Mouse (Mus musculus): Measurements from ENCODE around the gene Mmp9. TPM values are rescaled to one million over a fixed set of nuclear protein-coding genes. Genes with fewer than 3 reads are reported as not detected.

Gene Mmp9
- polyA plus RNA-seq, 1 experiment from 2014 or later, result 25.2 TPM

- ATAC-seq (ENCODE audit: low FRiP score), result no peak
- Histone ChIP-seq H3K4me3 (no peak overlapping the region), H3K4me1 (replicated peaks) (peaks cover 13% of the 10 kb centered on the region), H3K36me3 (no peaks in the 10 kb centered on the region), H3K27ac (no peak overlapping the region), H3K4me2 (no peak overlapping the region), H3K9ac (no peak overlapping the region), H3K27me3 (peaks cover 86% of the 10 kb centered on the region), H3K9me3 (no peaks in the 10 kb centered on the region)
- 30% methylated on average over 4 of the region's 4 CpGs for WGBS
These were observed 6.9 kb downstream of the Mmp9 start for GRCm38 (mm10) chr2:164947506-164947905.

GRCm38 (mm10) chr2:164947930-164948329, 7.3 kb downstream of the Mmp9 start:
- ATAC-seq (ENCODE audit: low FRiP score), result no peak
- Histone ChIP-seq H3K27ac (no peak overlapping the region), H3K36me3 (no peaks in the 10 kb centered on the region), H3K9me3 (no peaks in the 10 kb centered on the region), H3K4me1 (replicated peaks) (peaks cover 18% of the 10 kb centered on the region), H3K9ac (peak overlapping the region; percentile 39; the same call in 1 of the 2 replicates), H3K4me3 (no peak overlapping the region), H3K4me2 (no peak overlapping the region), H3K27me3 (peaks cover 87% of the 10 kb centered on the region)
- 11% methylated on average over 7 of the region's 7 CpGs for WGBS

- Histone ChIP-seq H3K36me3 (no peaks in the 10 kb centered on the region), H3K9ac (peak overlapping the region; percentile 21; the same call in 1 of the 2 replicates), H3K9me3 (no peaks in the 10 kb centered on the region), H3K4me1 (replicated peaks) (peaks cover 26% of the 10 kb centered on the region), H3K27ac (no peak overlapping the region), H3K4me3 (peak overlapping the region; percentile 27), H3K4me2 (peak overlapping the region; percentile 45), H3K27me3 (peaks cover 89% of the 10 kb centered on the region)
- WGBS, result 7% methylated on average over 25 of the region's 25 CpGs
- no peak for ATAC-seq (ENCODE audit: low FRiP score)
These were observed 8.4 kb downstream of the Mmp9 start for GRCm38 (mm10) chr2:164948962-164949361.

GRCm38 (mm10) chr2:164950501-164950900, 9.9 kb downstream of the Mmp9 start:
- Histone ChIP-seq H3K4me3 (0 out of 2 replicates have a peak overlapping the region, but pooled peaks have one; percentile 27), H3K4me1 (replicated peaks) (peaks cover 26% of the 10 kb centered on the region), H3K9me3 (no peaks in the 10 kb centered on the region), H3K4me2 (no peak overlapping the region), H3K27ac (no peak overlapping the region), H3K27me3 (peaks cover 93% of the 10 kb centered on the region), H3K36me3 (no peaks in the 10 kb centered on the region), H3K9ac (no peak overlapping the region)
- 35% methylated on average over 13 of the region's 13 CpGs for WGBS
- ATAC-seq (ENCODE audit: low FRiP score), result no peak

GRCm38 (mm10) chr2:164951745-164952144, 11.2 kb downstream of the Mmp9 start:
- Histone ChIP-seq H3K9ac (no peak overlapping the region), H3K9me3 (no peaks in the 10 kb centered on the region), H3K4me3 (no peak overlapping the region), H3K27ac (no peak overlapping the region), H3K4me1 (replicated peaks) (peaks cover 26% of the 10 kb centered on the region), H3K36me3 (no peaks in the 10 kb centered on the region), H3K4me2 (no peak overlapping the region), H3K27me3 (peaks cover 91% of the 10 kb centered on the region)
- ATAC-seq (ENCODE audit: low FRiP score), result no peak
- 87% methylated on average over 4 of the region's 4 CpGs for WGBS

- H3K27me3 ChIP-seq, result peaks cover 90% of the 10 kb centered on the region
- H3K4me3 ChIP-seq, result no peak overlapping the region
- H3K9me3 ChIP-seq, result no peaks in the 10 kb centered on the region
- H3K27ac ChIP-seq, result no peak overlapping the region
- H3K4me1 ChIP-seq (replicated peaks), result peaks cover 26% of the 10 kb centered on the region
- no peak overlapping the region for H3K4me2 ChIP-seq
- H3K36me3 ChIP-seq, result no peaks in the 10 kb centered on the region
- no peak overlapping the region for H3K9ac ChIP-seq
- WGBS, result 43% methylated on average over 13 of the region's 13 CpGs
- no peak for ATAC-seq (ENCODE audit: low FRiP score)
These were observed 11.9 kb downstream of the Mmp9 start for GRCm38 (mm10) chr2:164952448-164952847.

GRCm38 (mm10) chr2:164953224-164953623, 12.6 kb downstream of the Mmp9 start:
- WGBS, result under 1% methylated on average over 21 of the region's 21 CpGs
- Histone ChIP-seq H3K27me3 (peaks cover 82% of the 10 kb centered on the region), H3K4me1 (replicated peaks) (peaks cover 23% of the 10 kb centered on the region)

GRCm38 (mm10) chr2:164955725-164956124, 15.1 kb downstream of the Mmp9 start:
- H3K4me2 ChIP-seq, result no peak overlapping the region

More at GRCm38 (mm10) chr2:164953224-164953623, 12.6 kb downstream of the Mmp9 start:
- no peak overlapping the region for H3K27ac ChIP-seq
- no peaks in the 10 kb centered on the region for H3K9me3 ChIP-seq
- no peak overlapping the region; the same call in 1 of the 2 replicates for H3K9ac ChIP-seq
- H3K4me3 ChIP-seq, result no peak overlapping the region
- H3K4me2 ChIP-seq, result peak overlapping the region; percentile 37
- H3K36me3 ChIP-seq, result no peaks in the 10 kb centered on the region
- 0 out of 2 replicates have a peak, but pooled peaks have one; percentile 53 for ATAC-seq (ENCODE audit: low FRiP score)

GRCm38 (mm10) chr2:164956195-164956594, 15.6 kb downstream of the Mmp9 start:
- WGBS, result 71% methylated on average over 5 of the region's 5 CpGs
- Histone ChIP-seq H3K4me3 (no peak overlapping the region), H3K9me3 (no peaks in the 10 kb centered on the region), H3K4me2 (no peak overlapping the region), H3K4me1 (replicated peaks) (peaks cover 18% of the 10 kb centered on the region), H3K36me3 (no peaks in the 10 kb centered on the region), H3K27me3 (peaks cover 52% of the 10 kb centered on the region), H3K27ac (no peak overlapping the region), H3K9ac (no peak overlapping the region)
- no peak for ATAC-seq (ENCODE audit: low FRiP score)

More at GRCm38 (mm10) chr2:164955725-164956124, 15.1 kb downstream of the Mmp9 start:
- peaks cover 15% of the 10 kb centered on the region for H3K4me1 ChIP-seq (replicated peaks)
- H3K36me3 ChIP-seq, result no peaks in the 10 kb centered on the region
- no peak for ATAC-seq (ENCODE audit: low FRiP score)
- H3K27me3 ChIP-seq, result peaks cover 57% of the 10 kb centered on the region
- H3K9me3 ChIP-seq, result no peaks in the 10 kb centered on the region
- WGBS, result 76% methylated on average over 4 of the region's 4 CpGs
- H3K27ac ChIP-seq, result no peak overlapping the region
- H3K4me3 ChIP-seq, result no peak overlapping the region
- H3K9ac ChIP-seq, result no peak overlapping the region

GRCm38 (mm10) chr2:164957548-164958315, 17.2 kb downstream of the Mmp9 start:
- no peak overlapping the region for H3K9ac ChIP-seq
- no peaks in the 10 kb centered on the region for H3K36me3 ChIP-seq
- WGBS, result 68% methylated on average over 9 of the region's 9 CpGs
- no peak for ATAC-seq (ENCODE audit: low FRiP score)
- peaks cover 31% of the 10 kb centered on the region for H3K4me1 ChIP-seq (replicated peaks)
- H3K9me3 ChIP-seq, result no peaks in the 10 kb centered on the region
- H3K4me2 ChIP-seq, result no peak overlapping the region
- no peak overlapping the region for H3K27ac ChIP-seq
- H3K27me3 ChIP-seq, result peaks cover 39% of the 10 kb centered on the region
- H3K4me3 ChIP-seq, result no peak overlapping the region

GRCm38 (mm10) chr2:164960716-164961441, 20.3 kb downstream of the Mmp9 start, which contains the start of gene Slc12a5:
Slc12a5 (plus strand) TSS chr2:164960802.
- Histone ChIP-seq H3K4me1 (replicated peaks) (peaks cover 51% of the 10 kb centered on the region), H3K4me2 (peak within 1 kb of the TSS; percentile 58), H3K4me3 (peak within 1 kb of the TSS; percentile 55), H3K9me3 (no peaks in the 10 kb centered on the region), H3K9ac (peak within 1 kb of the TSS; percentile 75), H3K36me3 (no peaks in the 10 kb centered on the region), H3K27me3 (peaks cover 17% of the 10 kb centered on the region; the same call in 1 of the 2 replicates), H3K27ac (peak within 1 kb of the TSS; percentile 70)
- peak; percentile 25; the same call in 1 of the 2 replicates for ATAC-seq (ENCODE audit: low FRiP score)
- WGBS, result 1% methylated on average over 49 of the region's 54 CpGs

- WGBS, result 8% methylated on average over 17 of the region's 17 CpGs
- H3K4me3 ChIP-seq, result peak overlapping the region; percentile 55
- no peaks in the 10 kb centered on the region for H3K9me3 ChIP-seq
- H3K4me1 ChIP-seq (replicated peaks), result peaks cover 56% of the 10 kb centered on the region
- no peaks in the 10 kb centered on the region for H3K36me3 ChIP-seq
- ATAC-seq (ENCODE audit: low FRiP score), result no peak
- H3K27ac ChIP-seq, result peak overlapping the region; percentile 70
- H3K9ac ChIP-seq, result peak overlapping the region; percentile 75
- H3K4me2 ChIP-seq, result peak overlapping the region; percentile 58
- H3K27me3 ChIP-seq, result peaks cover 18% of the 10 kb centered on the region
These were observed 21.1 kb downstream of the Mmp9 start for GRCm38 (mm10) chr2:164961506-164962182.
